Mouse (Mus musculus) layer of hippocampus, adult 6 months (tissue): ENCODE results near the gene Cop1. TPM values are rescaled to one million over a fixed set of nuclear protein-coding genes. Genes with fewer than 3 reads are reported as not detected.

Experiments used
- long read RNA-seq, 2 experiments: library from polyadenylated mRNA; unstranded; transcript quantifications; one replicate each; pipeline ENCODE4 v2.0.0; 2019 to 2020
- microRNA-seq: library from miRNA; unstranded; fragments of <30 nt; microRNA quantifications from one replicate; pipeline ENCODE4 v1.2.0, GENCODE M21; 2020
- polyA plus RNA-seq: library from polyadenylated mRNA; unstranded; fragments of <200 nt; fragmentation: Nextera tagmentation; gene quantifications from 2 replicates; pipeline ENCODE4 v1.2.3, GENCODE M21; 2021

Gene Cop1
- 6.2 and 7.2 TPM in 2 replicates for polyA plus RNA-seq
- long read RNA-seq, experiment 1, full-length matches to known transcripts: 4 of 16 reads
- long read RNA-seq, experiment 1, partial matches to known transcripts: 9 of 16 reads
- long read RNA-seq, experiment 1, other reads (novel, unspliced or antisense): 3 of 16 reads
- long read RNA-seq, experiment 2, full-length matches to known transcripts: 5 of 13 reads
- long read RNA-seq, experiment 2, partial matches to known transcripts: 3 of 13 reads
- long read RNA-seq, experiment 2, other reads (novel, unspliced or antisense): 5 of 13 reads

DNA sequence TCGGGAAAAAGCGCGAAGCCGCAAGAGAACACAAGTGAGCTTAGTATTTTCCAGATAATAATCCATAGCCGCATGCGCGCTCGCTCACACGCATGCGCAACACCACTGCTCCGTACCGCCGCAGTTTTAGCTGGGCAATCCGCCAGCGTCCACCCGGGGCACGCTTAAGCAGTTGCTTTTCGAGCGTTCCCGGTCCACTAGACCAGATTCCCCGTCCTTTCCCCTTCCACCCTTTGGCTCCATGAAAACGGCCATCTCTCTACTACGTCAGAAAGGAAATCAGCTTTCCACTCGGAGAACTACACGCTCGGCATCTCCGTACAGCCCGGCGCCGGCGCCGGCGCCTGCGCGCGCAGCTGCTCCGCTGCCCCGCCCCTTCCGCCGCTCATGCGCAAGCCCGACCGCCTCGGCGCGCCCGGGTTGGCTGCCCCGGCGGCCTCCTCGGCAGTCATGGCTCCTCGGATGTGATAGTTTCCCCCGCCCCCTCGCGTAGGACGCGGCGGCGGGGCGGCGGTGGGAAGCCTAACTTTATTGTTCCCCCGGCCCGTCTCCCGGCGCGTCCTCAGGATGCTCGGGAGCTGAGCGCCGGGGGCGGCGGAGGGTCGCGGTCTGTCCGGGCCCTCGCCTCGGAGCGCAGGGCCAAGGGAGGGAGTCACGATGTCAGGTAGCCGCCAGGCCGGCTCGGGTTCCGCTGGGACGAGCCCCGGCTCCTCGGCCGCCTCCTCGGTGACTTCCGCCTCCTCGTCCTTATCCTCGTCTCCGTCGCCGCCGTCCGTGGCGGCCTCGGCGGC lies at the start of gene Cop1:
Cop1 (plus strand) TSS at position 540 of the 791 bp plus-strand sequence.

Small RNA genes lying within 50 kb of the gene (microRNA-seq; reads per million reads assigned to microRNA genes)
- gene Mir1843b: 1,176 reads per million, percentile 82 among the genes with 10 or more reads in this experiment
